Mouse (Mus musculus) ES-Bruce4 (cell line): Measurements from ENCODE around the gene Ptch1.

ENCODE experiments used
- CTCF ChIP-seq: IDR thresholded peaks from one replicate; pipeline ENCODE4 v1.8.1; 2011; ENCODE audit warnings: low read depth, low read length
- POLR2A ChIP-seq: IDR thresholded peaks from one replicate; pipeline ENCODE4 v1.8.1; 2011; ENCODE audit warnings: low read length; ENCODE audit not compliant: insufficient read depth

GRCm38 (mm10) chr13:63556431-63556830, 17.0 kb downstream of the Ptch1 start:
- TF ChIP-seq CTCF: no peak
- no peak for TF ChIP-seq POLR2A
